Mouse (Mus musculus): Measurements from ENCODE around the gene Dgkg.
A peak's percentile ranks its signal among the peaks of the same experiment; 100 is the strongest.

Dgkg gene

DNA sequence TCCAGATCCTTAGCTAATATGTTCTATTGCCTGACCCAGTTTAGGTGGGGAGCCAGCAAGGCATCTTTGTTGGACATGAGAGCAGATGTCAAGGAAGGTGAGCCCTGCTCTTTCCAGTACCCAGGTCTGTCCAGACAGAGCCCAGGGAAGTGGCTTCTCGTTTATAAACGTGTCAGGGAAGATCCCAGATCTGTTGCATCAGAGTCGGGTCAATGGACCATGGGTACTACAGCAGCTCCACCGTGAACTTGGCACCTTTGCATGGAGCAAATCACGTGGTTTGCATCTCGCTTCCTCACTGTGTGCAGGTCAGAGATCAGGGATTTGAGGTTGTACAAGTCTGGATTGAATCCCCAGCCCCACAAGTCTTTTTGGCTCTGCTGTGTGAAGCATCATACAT lies 58.3 kb downstream of the Dgkg start:
- DNase-seq (ENCODE audit: low spot score), result no peak

DNA sequence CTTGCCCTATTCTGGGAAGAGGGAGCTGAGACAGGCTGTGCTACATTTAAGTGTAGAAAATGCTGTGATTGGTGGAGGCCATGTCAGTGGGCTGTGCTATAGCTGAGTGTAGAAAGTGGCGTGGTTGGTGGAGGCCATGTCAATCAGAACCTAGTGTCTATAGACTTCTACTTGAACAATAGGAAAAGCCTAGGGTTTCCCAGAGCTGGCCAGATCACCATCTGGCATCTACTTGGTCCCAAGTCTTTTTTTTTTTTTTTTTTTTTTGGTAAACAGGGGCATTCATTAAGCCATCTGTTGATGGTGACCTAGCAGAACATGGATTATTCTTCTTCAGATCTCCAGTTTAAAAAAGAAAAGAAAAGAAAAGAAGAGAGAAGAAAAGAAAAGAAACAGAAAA lies 60.6 kb downstream of the Dgkg start:
- DNase-seq (ENCODE audit: low spot score), result no peak

GRCm38 (mm10) chr16:22593907-22594306 lies 63.1 kb downstream of the Dgkg start:
- DNase-seq (ENCODE audit: low spot score), result no peak

DNA sequence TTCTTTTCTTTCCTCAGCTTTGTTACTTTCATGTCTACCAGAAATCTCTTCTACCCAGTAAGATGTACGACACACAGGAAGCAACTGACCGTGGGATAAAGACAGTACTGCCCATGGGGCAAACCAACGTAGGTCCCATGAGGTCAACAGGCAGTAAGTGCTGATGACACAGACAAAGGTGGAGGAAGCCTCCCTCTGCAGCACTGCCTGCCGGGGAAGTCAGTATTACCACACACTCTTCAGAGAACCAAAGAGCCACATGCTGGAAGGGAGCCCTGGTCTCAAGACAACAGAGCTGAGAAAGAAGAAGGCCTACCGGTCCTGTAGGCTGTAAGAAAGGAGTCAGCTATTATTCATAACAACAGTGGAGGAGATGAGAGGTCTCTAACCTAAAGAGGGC lies 67.4 kb downstream of the Dgkg start:
- no peak for DNase-seq (ENCODE audit: low spot score)

DNA sequence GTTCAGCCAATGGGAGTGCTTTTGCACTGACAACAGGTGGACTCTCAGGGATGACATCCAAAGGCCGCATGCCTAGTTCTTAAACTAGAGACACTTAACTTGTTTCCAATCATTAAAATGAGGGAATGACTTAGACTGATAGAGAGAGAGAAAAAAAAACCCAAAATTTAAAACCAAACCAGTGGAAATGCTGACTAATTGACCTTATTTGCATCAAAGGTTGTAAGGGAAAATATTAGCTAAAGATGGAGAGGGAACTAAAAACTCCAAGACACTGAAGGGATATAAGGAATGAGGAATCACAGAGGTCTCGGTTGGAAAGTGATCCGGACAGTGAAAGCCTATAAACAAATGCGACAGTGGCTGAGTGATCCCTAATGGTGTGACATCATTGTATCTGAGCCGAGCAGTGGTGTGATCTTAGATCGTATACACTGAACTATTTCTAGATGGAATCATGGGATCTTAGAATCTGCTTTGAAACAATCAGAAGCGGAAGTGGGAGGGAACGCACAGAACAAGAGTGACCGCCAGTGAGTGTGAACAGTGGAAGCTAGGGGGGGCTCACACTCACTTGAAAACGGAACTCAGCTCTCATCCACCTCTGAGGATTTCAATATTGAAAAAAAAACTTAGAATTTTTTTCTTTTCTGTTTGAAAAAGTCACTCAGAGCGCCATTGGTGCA lies 70.7 kb downstream of the Dgkg start:
- no peak for DNase-seq (ENCODE audit: low spot score)

- DNase-seq (ENCODE audit: low spot score), result no peak
Measured at GRCm38 (mm10) chr16:22585523-22585922, 71.5 kb downstream of the Dgkg start.

DNA sequence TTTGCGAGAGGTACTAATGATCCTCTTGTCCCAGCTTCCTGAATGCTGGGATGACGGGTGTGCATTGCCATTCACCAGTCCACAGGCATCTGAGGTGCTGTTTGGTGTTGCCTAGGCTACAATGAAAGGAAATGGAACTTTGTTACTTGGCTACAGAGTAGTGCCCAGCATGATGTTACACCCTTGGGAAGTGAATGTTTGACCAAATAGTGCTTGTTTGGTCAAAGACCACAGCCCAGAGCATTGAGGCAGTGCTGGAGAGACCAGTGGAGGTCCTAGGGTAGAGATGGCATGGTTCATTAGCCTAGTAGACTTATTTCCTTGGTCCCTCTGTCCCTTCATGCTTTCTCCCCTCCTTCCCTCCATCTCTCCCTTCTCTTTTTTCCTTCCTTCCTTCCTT lies 73.6 kb downstream of the Dgkg start:
- DNase-seq (ENCODE audit: low spot score), result no peak

GRCm38 (mm10) chr16:22582173-22582929 lies 74.7 kb downstream of the Dgkg start:
- DNase-seq (ENCODE audit: low spot score), result no peak

GRCm38 (mm10) chr16:22580103-22580502 lies 76.9 kb downstream of the Dgkg start:
- no peak for DNase-seq (ENCODE audit: low spot score)

DNA sequence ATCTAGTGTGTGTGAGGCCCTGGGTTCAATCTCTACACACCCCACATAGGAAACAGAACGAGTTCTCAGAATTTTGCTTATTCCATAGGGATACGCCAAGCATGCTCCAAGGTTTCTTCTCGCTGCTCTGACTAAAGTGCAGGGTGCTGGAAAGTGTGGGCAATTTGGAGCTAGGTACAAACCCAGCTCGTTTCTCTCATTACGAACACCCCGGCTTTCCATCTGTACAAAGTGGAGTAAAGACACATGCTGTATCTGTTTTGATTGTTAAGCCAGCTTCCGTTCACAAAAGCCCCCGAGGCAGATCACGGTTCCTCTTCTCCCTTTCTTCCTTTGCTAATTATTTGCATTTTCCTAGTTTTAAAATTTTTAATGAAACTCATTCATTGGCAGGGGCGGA lies 78.1 kb downstream of the Dgkg start:
- no peak for DNase-seq (ENCODE audit: low spot score)

DNA sequence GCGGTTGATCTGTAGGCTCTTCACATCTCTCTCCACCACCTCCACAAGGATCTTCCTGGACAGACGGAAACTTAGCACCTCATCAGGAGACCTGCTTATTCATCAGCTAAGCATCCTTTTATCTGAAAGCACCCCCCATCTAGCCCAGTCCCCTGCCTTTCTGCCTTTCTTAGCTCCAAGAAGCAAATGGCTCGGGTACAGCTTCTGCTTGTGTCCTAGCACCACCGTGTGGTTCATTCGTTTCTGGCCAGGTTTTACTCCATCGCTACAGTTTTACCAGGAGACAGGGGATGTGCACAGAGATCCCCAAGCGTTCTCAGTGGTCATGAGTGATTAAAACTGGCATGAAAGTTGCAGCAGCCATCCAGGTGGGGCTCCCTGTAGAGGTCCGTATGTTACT lies 79.4 kb downstream of the Dgkg start:
- no peak for DNase-seq (ENCODE audit: low spot score)

DNA sequence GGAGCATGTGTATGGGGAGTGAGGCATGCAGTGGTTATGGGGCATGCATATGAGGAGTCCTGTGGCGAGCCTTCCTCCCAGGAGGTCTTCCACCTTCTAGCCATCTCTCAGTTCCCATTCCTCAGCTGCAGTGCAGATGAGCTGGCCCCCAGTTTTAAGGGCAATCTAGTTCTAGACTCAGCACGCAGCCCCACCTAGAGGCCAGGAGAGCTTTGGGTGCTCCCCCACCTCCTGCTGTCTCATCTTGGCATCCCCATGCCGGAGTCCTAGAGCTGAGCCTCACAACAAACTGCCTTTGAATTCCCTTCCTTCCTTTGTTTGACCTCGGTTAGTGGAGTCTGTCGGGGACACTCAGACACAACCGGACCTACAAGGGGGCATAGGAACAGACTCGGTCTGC lies 82.9 kb downstream of the Dgkg start:
- no peak for DNase-seq (ENCODE audit: low spot score)

DNA sequence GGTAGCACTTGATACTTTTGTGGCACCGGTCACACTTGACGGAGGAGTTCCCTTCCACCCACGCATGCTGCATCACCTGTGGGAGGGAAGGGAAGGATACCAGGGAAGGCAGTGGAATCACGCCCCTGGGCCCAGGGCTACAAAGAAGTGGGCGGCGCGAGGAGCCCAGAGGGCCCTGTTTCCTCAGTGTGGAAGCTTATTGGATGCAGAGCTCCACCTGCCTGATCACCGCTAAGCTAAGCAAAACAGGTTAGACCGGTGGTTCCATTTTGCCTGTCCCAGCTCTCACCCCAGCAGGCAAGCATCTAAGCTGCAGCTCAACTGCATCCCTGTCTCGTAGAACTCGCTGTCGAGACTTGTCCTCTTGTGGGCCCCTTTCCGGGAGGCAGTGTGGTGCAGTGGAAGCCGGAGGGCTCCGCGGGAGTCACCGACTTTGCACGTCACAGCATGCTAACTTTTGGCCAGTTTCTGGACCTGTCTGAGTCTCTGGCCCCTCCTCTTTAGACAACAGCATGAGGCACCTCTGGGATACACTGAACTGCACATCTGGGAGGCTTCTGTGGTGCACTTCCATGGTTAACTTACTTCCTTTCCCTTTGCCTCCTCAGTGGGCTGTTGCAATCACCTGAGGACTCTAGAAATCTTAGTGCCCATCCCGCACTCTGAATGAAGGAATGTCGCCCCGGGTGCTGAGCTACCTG lies 84.2 kb downstream of the Dgkg start:
- DNase-seq (ENCODE audit: low spot score), result no peak

DNA sequence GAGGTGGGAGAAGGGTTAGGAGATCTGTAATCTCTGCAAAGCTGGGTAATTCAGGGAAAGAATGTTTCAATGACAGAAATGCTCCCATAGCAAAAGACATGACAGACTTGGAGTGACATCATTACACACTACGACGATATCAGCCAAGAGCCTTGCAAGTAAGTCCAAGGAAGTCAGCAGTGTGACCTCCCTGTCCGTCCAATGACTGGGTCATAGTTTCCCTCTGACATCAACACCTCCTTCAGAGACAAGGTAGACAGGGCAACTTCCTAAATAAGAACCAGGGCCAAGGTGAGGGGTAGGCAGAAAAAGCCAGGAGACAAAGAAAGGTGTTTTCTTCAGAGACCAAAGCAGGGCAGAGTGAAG lies 92.1 kb downstream of the Dgkg start:
- no peak for DNase-seq (ENCODE audit: low spot score)

DNA sequence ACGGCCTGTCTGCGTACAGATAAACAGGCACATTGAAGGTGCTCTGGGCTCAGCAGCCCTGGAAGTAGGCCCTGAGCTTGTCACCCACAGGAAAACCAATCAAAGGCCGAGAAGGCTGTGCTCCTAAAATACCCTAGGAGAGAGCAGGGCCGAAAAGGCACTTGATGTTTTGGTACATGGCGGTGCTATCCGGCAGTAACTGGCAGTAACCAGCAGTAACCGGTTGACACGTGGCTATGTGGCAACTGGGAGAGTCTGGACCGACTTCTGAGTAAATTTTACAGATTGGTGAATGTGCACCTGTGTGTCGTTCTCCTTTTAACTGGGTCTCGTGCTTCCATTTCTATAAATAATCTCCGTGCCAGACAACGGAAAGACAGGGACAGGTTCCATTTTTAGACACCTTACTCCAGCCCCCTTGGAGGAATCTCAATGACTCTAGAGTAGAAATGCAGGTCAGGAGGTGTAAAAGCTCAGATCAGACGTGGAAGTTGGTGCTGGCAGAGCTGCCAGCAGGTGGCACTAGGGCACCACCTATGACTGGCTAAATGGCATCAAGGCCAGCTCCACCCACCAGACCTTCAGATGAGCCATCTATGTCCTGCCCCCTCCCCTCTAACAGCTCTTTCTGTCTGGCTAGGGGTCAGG lies 92.6 kb downstream of the Dgkg start:
- peak; percentile 56 for DNase-seq (ENCODE audit: low spot score)

DNA sequence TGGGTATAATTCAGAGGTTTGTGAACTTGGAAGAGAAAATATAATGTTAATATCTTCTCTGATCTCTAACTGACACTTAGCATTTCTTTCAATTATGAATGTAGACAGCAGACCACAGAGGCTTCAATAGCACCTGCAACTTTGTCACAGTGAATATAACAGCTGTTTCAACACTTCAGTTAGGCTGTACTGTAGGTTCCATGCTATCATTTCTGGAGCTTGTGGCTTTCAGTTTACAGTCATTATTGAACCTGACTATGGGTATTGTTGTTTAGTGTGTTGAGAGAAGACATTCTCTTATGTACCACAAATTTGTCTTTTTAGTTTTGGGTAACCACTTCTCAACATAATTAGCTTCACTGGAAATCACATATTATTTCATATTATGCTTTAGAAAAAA lies 93.4 kb downstream of the Dgkg start:
- no peak for DNase-seq (ENCODE audit: low spot score)

GRCm38 (mm10) chr16:22554996-22555395 lies 102.0 kb downstream of the Dgkg start:
- no peak for DNase-seq (ENCODE audit: low spot score)

GRCm38 (mm10) chr16:22552351-22552750 lies 104.7 kb downstream of the Dgkg start:
- DNase-seq (ENCODE audit: low spot score), result no peak

DNA sequence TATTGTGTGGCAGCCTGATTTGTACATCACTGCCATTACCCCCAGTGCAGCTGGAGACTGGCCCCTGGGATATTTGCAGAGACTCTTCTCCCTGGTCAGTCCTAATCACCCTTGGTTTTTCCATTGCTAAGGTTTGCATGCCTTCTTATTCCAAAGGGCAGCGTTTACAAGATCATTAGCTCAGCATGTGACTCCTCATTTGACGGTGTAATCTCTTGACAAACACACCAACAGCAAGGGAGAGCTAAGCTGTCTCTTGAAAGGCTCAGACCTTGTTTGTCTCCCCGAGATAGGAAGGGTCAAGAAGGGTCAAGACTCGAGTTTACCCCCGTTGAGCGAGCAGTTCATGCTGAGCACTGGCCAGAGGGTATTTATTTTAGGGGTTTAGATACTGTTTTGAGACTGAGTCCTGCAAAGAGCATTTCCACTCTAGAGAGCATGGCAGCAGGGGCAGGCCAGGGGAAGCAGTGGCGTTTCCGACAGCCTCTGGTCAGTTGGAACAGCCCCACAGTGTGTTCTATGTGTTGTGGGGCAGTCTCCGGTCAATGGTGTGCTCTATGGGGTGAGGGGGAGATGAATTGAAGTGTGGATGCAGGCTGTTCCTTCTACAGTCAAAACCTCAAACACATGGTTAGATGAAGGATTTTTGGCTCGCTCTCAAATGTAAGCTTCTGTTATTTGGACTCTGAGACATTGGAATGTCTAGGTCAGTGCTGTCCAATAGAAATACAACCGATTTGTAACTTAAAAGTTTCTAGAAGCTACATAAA lies 105.6 kb downstream of the Dgkg start:
- no peak for DNase-seq (ENCODE audit: low spot score)

DNA sequence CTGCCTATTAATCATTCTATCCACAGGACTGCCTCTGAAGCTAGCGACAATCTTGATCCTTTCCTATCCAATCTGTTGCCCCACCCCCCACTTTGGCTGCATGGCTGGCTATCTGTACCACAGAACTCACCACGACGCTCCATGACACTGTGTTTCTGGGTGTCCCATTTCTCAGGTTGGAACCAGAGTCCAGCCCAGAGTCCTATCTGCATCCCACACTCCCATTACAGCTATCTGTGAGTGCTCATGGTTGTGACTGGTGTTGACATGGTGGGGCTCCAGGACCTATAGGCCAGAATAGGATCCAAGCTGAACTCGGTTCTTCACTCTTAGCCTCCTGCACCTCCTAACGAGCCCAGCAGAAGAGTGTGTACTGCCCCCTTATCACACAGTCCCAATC lies 107.7 kb downstream of the Dgkg start:
- DNase-seq (ENCODE audit: low spot score), result no peak

DNA sequence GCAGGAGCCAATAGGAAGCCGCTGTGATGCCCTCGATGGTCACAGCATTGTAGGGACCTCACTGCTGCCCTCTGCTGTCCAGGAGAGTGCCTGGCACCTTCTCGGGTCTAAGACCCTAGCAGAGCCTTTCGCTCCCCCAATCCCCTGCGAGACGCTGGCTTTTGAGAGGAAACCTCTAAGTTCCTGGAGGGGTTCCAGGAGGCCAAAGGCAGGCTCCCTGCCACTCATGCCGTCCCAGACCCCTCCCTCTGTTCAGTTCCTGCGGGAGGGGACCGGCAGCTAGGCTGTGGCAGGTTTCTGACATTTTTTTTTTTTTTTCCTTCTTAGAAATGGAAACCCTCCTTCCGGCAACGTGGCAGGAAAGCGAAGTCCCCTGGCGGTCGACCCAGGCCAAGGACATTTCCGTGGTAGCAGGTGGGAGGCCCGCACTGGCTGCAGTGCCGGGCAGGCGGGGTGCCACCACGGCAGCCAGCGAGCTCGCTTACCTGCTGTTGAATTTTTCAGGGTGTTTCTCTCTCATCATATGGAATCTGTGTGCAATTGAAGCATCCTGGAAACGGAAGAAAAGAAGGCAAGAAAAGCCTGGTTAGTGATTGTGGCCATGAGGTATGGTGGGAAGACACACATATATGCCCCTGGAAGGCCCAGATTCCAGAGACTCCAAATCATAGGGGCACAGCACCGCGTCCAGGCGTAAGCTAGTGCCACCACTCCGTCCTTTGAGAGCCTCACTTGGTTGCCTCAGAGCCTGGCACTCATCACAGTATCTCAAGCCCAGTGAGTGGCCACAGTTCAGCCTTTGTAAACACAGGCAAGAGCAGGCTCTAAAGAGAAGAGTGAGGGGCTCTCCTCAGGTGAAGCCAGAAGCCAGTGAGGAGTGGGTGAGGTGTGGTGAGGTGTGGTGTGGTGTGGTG lies 108.6 kb downstream of the Dgkg start:
- DNase-seq (ENCODE audit: low spot score), result peak; percentile 91
